ENCODE assay signal across 8 mouse cellular contexts in the genomic region with DNA sequence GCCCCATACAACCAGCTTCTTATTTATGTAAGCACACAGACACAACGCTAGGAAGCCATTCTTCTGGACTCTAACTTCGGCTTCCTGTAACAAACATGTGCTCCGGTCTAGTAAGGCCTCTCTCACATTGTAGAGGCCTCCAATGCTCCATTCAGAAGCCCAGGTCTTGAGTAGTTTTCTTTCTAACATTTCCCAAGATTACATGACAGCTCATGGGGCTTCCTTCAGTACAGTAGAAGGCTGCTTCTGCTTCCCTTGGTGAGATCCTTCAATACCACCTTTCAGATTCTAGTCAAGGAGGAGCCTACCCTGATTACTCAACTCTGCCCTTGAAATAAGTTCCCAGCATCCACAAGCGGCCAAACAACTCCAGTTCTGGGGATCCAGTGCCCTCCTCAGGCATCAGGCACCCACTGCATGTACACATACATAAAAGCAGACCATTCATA. TPM values are rescaled to one million over a fixed set of nuclear protein-coding genes. Genes with fewer than 3 reads are reported as not detected.
A peak's percentile ranks its signal among the peaks of the same experiment; 100 is the strongest.
DNase-seq lines count a peak whose midpoint lies in the region; ATAC-seq lines count a peak whose summit lies in the region.

No protein-coding gene starts in this region.

- H3K4me3 ChIP-seq in limb, embryonic 11.5 days (ENCODE audit: low read depth, low read length): peak overlapping the region; percentile 83
- H3K4me3 ChIP-seq in stomach, embryonic 16.5 days (replicated peaks; ENCODE audit: low read length): peak overlapping the region; percentile 68

- no peaks in the 10 kb centered on the region for H3K36me3 ChIP-seq in limb, embryonic 11.5 days (ENCODE audit: control insufficient read depth, insufficient read depth, low read length)
- H3K36me3 ChIP-seq in stomach, embryonic 16.5 days (ENCODE audit: control insufficient read depth, insufficient read depth, low read length): no peaks in the 10 kb centered on the region

- peaks cover 14% of the 10 kb centered on the region for H3K4me1 ChIP-seq in limb, embryonic 11.5 days (ENCODE audit: control insufficient read depth, insufficient read depth, low read length)
- H3K4me1 ChIP-seq in stomach, embryonic 16.5 days (ENCODE audit: control insufficient read depth, insufficient read depth, low read length): peaks cover 32% of the 10 kb centered on the region

- WGBS in limb, embryonic 11.5 days: 36% methylated on average over 4 of the region's 4 CpGs
- 28% methylated on average over 4 of the region's 4 CpGs for WGBS in stomach, embryonic 16.5 days

- H3K27ac ChIP-seq in limb, embryonic 11.5 days (replicated peaks; ENCODE audit: low read depth, low read length): peak overlapping the region; percentile 88; the same call in 1 of the 2 replicates
- H3K27ac ChIP-seq in stomach, embryonic 16.5 days (ENCODE audit: low read length): peak overlapping the region; percentile 97

- H3K4me2 ChIP-seq in limb, embryonic 11.5 days (ENCODE audit: low read depth, severe bottlenecking): peak overlapping the region; percentile 68
- H3K4me2 ChIP-seq in stomach, embryonic 16.5 days (ENCODE audit: low read depth, low read length): peak overlapping the region; percentile 83

- no peaks in the 10 kb centered on the region for H3K9me3 ChIP-seq in limb, embryonic 11.5 days (ENCODE audit: control insufficient read depth, low read length)
- no peaks in the 10 kb centered on the region for H3K9me3 ChIP-seq in stomach, embryonic 16.5 days (replicated peaks; ENCODE audit: control insufficient read depth, low read length)

- peak overlapping the region; percentile 93 for H3K9ac ChIP-seq in limb, embryonic 11.5 days (ENCODE audit: low read length)
- H3K9ac ChIP-seq in stomach, embryonic 16.5 days (ENCODE audit: low read length): peak overlapping the region; percentile 98

- ATAC-seq in CD4-positive, CD25-positive, alpha-beta regulatory T cell, adult 4 months: no peak
- ATAC-seq in limb, embryonic 11.5 days (ENCODE audit: insufficient number of reproducible peaks, low FRiP score, low TSS enrichment, low read depth): no peak
- no peak for ATAC-seq in stomach, embryonic 16.5 days (ENCODE audit: insufficient read depth, low FRiP score)

- peak; percentile 41 for DNase-seq in CD4-positive, CD25-positive, alpha-beta regulatory T cell, adult 2 months (ENCODE audit: low read depth, low spot score)
- DNase-seq in retina, postnatal 1 day: peak; percentile 8
- DNase-seq in retina, embryonic 14.5 days (ENCODE audit: low spot score): no peak
- DNase-seq in limb, embryonic 11.5 days (ENCODE audit: low spot score): no peak
- no peak for DNase-seq in frontal cortex, postnatal 14 days (ENCODE audit: low spot score in 2 of 2)
- no peak for DNase-seq in cerebellum, adult 8-10 months

- H3K27me3 ChIP-seq in limb, embryonic 11.5 days (ENCODE audit: control insufficient read depth, insufficient read depth, low read length): no peaks in the 10 kb centered on the region
- H3K27me3 ChIP-seq in stomach, embryonic 16.5 days (ENCODE audit: control insufficient read depth, insufficient read depth, low read length): no peaks in the 10 kb centered on the region

RNA-seq across cellular contexts. Expression of gene Dido1, which starts 7.1 kb away (rescaled TPM):
- 10 to 100 TPM; 49.7 to 73.1 TPM for polyA plus RNA-seq in CD4-positive, CD25-positive, alpha-beta regulatory T cell, adult 4 months (2017; shearing (Covaris generic))
- 30.0 and 34.9 TPM in 2 replicates for polyA plus RNA-seq in limb, embryonic 11.5 days (2014; fragmentation: Nextera tagmentation; extraction: Ambion mirVana)
- polyA plus RNA-seq in stomach, embryonic 16.5 days (2015; fragmentation: Nextera tagmentation; extraction: Ambion mirVana): 23.9 and 26.7 TPM in 2 replicates

RNA-seq across cellular contexts. Expression of gene Gid8, which starts 7.2 kb away (rescaled TPM):
- 10 to 100 TPM; 11.4 to 22.0 TPM for polyA plus RNA-seq in CD4-positive, CD25-positive, alpha-beta regulatory T cell, adult 4 months (2017; shearing (Covaris generic))
- polyA plus RNA-seq in limb, embryonic 11.5 days (2014; fragmentation: Nextera tagmentation; extraction: Ambion mirVana): 64.9 and 65.6 TPM in 2 replicates
- 60.7 and 65.8 TPM in 2 replicates for polyA plus RNA-seq in stomach, embryonic 16.5 days (2015; fragmentation: Nextera tagmentation; extraction: Ambion mirVana)

RNA-seq across cellular contexts. Expression of gene Slc17a9, which starts 22.3 kb away (rescaled TPM):
- 100 to 1,000 TPM in 1 of 2 experiments, 10 to 100 TPM in 1; 77.3 to 114 TPM for polyA plus RNA-seq in CD4-positive, CD25-positive, alpha-beta regulatory T cell, adult 4 months (2017; shearing (Covaris generic))
- polyA plus RNA-seq in limb, embryonic 11.5 days (2014; fragmentation: Nextera tagmentation; extraction: Ambion mirVana): 0.09 and 0.45 TPM in 2 replicates
- polyA plus RNA-seq in stomach, embryonic 16.5 days (2015; fragmentation: Nextera tagmentation; extraction: Ambion mirVana): 4.9 and 5.1 TPM in 2 replicates

Comparison
In these comparisons a context has a peak if more than half of its experiments do, and no peak if none do; other contexts are left out.
1. DNase-seq: peak in CD4-positive, CD25-positive, alpha-beta regulatory T cell, adult 2 months (single experiment) and retina, postnatal 1 day (single experiment); none in retina, embryonic 14.5 days (single experiment), limb, embryonic 11.5 days (single experiment), frontal cortex, postnatal 14 days (0 of 2) and cerebellum, adult 8-10 months (single experiment).
2. RNA of gene Slc17a9, which starts 22.3 kb away (polyA plus RNA-seq): 77.3 to 114 TPM in CD4-positive, CD25-positive, alpha-beta regulatory T cell, adult 4 months; 4.9 to 5.1 TPM in stomach, embryonic 16.5 days and 0.09 to 0.45 TPM in limb, embryonic 11.5 days; every median in the first group is over 10 times any median in the second.